Comparison of ENCODE assay signal across 1 mouse cellular context in the genomic region with DNA sequence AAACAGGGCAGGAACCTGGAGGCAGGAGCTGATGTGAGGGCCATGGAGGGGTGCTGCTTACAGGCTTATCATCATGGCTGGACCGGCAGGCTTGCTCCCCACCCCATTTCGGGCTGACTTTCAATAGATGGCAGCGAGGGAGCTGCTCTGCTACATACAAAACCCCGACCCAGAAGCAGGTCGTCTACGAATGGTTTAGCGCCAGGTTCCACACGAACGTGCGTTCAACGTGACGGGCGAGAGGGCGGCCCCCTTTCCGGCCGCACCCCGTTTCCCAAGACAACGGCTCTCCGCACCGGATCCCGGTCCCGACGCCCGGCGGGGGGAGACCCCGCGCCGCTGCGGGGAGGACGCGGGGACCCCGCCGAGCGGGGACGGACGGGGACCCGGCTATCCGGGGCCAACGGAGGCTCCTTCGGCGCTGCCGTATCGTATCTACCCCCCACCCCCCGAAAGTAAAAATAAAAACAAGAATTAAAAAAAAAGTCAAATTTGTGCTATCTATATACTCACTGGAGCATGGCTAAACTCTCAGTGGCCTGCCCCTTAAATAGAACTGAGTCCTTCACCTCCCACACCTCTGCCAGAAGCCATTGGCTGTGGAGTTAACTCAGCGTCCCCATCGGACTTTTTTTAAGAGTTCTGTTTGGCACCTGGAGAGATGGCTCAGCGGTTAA.
TF ChIP-seq lines count a peak whose summit lies in the region.

No protein-coding gene starts in this region.

TF ChIP-seq in CH12.LX, 34 proteins besides CTCF, POLR2A, EP300 and RAD21 (continued from another document):
- TF ChIP-seq NELFE (IDR thresholded peaks at IDR 0.05; ENCODE audit: low read depth, low read length) = no peak
